Mouse (Mus musculus) embryonic fibroblast, embryonic 13.5 days (primary cell): ENCODE results near the gene Cog1. TPM values are rescaled to one million over a fixed set of nuclear protein-coding genes. Genes with fewer than 3 reads are reported as not detected.
"Not testable (repeated sequence)": the region's sequence is repeated elsewhere in the genome, so short reads cannot be mapped to it uniquely, and the experiment has no call there.

ENCODE experiments used
- H3K27ac ChIP-seq: 2 replicates; pipeline ENCODE4 v1.5.1; 2012; ENCODE audit warnings: low read length, control low read depth, inconsistent platforms; ENCODE audit not compliant: insufficient read depth
- H3K4me1 ChIP-seq: 2 replicates; pipeline ENCODE4 v1.6.1; 2011; ENCODE audit warnings: low read length; ENCODE audit not compliant: control insufficient read depth, insufficient read depth
- H3K4me3 ChIP-seq: 2 replicates; pipeline ENCODE4 v1.5.1; 2011; ENCODE audit warnings: mild to moderate bottlenecking, control low read depth, low read length; ENCODE audit not compliant: insufficient read depth
- CTCF ChIP-seq: IDR thresholded peaks from 2 replicates; pipeline ENCODE4 v1.5.1; 2011; ENCODE audit warnings: mild to moderate bottlenecking, control low read depth, low read length, moderate library complexity, borderline replicate concordance; ENCODE audit not compliant: insufficient read depth
- POLR2A ChIP-seq: IDR thresholded peaks from 2 replicates; pipeline ENCODE4 v1.6.1; 2011; ENCODE audit warnings: low read depth, mild to moderate bottlenecking, control low read depth, low read length, moderate library complexity
- polyA plus RNA-seq: library from polyadenylated mRNA; stranded (reverse); fragments of >200 nt; gene quantifications from 2 replicates; pipeline ENCODE4 v1.2.4, GENCODE M21; 2011; ENCODE audit warnings: low read depth; ENCODE audit not compliant: missing spikeins, insufficient read length

Cog1 gene
- polyA plus RNA-seq, 1 experiment = 38.1 TPM

DNA sequence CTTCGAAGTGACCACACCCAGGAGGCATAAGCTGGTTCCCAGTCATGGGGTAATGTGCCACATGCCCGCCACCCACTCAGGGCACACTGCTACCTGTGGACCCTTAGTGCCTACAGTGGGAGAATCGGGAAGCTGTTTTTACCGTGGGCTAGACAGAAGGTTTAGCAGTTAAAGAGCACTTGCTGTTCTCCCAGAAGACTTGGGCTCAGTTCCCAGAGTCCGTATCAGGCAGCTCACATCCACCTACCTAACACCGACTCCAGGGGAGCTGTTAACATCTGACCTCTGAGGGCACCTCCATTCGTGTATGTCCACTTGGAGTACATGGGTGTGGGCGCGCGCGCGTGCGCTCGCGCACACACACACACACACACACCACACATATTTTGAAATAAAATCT is 5.1 kb downstream of the Cog1 start:
- H3K4me1 ChIP-seq = peaks cover 15% of the 10 kb centered on the region
- H3K4me3 ChIP-seq = no peak overlapping the region
- TF ChIP-seq CTCF = no peak
- TF ChIP-seq POLR2A = no peak
- peak overlapping the region; percentile 72 for H3K27ac ChIP-seq

DNA sequence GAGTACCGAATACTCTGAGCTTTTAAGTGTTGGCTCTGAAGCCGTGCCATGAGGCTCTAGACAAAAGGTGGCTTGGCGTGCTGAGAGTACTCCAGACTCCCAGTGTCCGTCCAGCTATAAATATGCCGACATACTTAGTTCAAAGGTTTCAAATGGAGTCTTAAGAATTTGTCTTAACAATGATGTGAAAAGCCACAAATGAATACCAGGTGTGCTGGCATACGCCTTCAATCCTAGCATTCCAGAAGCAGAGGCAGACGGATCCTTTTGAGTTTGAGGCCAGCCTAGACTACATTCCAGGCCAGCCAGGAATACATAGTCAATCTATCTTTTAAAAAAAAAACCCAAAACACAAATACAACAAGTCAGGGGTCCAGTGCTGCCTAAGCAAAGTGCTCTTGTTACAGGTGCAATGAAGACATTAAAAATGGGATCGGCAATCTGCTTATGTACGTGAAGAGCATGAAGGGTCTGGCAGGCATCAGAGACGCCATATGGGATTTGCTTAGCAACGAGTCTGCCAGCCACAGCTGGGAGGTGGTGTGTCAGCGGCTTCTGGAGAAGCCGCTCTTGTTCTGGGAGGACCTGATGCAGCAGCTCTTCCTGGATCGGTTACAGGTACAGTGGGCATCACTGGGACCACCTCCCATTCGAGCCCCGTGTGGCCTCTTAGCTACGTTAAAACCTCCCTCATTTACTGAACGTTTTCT is 5.7 kb downstream of the Cog1 start:
- H3K27ac ChIP-seq = peak overlapping the region; percentile 72
- peaks cover 15% of the 10 kb centered on the region for H3K4me1 ChIP-seq
- TF ChIP-seq POLR2A (no peak), CTCF (no peak)
- no peak overlapping the region for H3K4me3 ChIP-seq

DNA sequence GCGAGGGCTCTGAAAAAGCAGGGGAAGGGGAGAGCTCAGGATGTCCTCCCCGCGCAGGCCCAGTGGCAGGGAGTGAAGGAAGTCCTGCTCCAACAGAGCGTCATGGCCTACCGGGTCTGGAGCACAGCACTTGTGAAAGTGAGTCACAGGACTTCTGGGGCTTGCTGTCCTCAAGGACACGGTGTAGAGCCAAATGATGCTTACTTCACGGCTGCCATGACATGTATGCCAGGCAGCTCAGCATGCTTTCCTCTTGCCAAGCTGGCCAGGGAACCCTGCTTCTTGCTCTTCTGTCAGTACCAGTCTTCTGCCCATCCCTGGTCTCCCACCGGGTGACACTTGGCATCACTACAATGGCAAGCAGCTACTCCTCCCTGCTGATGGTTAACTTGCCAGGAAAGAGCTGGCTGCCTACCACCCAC is 7.6 kb downstream of the Cog1 start:
- Histone ChIP-seq H3K4me1 (peaks cover 15% of the 10 kb centered on the region), H3K27ac (no peak overlapping the region), H3K4me3 (no peak overlapping the region)
- no peak for TF ChIP-seq CTCF
- no peak for TF ChIP-seq POLR2A

DNA sequence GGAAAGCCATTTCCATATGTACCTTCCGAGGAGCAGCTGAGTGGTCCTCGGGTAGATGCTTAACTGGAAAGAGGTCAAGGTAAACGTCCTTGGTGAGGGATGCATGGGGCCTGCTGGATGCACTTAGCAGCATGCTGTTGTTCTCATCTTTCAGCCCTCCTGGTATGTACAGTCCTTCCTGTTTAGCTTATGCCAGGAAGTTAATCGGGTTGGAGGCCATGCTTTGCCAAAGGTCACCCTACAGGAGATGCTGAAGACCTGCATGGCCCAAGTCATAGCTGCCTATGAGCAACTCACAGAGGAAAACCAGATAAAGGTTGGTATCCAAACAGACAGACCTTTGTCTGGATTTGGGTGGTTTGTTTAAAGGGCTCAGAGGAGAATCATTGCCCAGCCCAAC is 8.3 kb downstream of the Cog1 start:
- Histone ChIP-seq H3K27ac (no peak overlapping the region), H3K4me1 (peaks cover 15% of the 10 kb centered on the region), H3K4me3 (no peak overlapping the region)
- TF ChIP-seq CTCF (no peak), POLR2A (no peak)

DNA sequence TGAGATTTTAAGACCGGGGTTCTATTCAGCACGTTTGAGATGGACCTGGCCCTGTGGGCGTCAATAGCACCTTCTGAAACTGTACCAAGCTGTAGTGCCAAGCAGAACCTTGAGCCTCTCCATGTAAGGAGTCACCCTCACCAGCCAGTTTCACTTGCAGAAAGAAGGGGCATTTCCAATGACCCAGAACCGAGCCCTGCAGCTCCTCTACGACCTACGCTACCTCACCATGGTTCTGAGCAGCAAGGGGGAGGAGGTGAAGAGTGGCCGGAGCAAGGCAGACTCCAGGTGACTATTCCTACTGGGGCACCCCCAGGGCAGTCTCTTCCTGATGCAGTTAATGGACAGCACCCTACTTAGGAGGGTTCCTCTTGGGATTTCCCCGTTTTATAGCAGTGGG is 9.3 kb downstream of the Cog1 start:
- Histone ChIP-seq H3K27ac (no peak overlapping the region), H3K4me3 (no peak overlapping the region), H3K4me1 (peaks cover 15% of the 10 kb centered on the region)
- no peak for TF ChIP-seq POLR2A
- TF ChIP-seq CTCF = no peak

DNA sequence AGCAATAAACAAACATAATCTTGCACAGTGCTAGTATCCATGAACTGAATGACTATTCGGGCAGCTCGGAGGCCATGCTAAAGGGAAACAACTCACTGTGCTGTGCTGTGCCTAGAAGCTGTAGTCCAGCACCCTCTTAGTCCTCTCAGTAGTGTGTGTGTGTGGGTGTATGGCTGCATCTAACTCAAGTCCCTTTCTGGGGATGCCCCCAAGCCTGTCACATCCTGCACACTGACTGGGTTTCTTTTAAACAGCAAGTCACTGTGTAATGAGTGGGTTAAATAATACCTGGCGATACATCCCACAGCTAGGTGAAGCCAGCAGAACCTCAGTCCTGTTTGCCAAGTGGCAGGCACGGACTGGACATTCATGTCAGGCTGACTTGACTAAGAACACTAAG is 9.8 kb downstream of the Cog1 start:
- TF ChIP-seq CTCF (no peak), POLR2A (no peak)
- H3K27ac ChIP-seq = no peak overlapping the region
- peaks cover 14% of the 10 kb centered on the region for H3K4me1 ChIP-seq
- no peak overlapping the region for H3K4me3 ChIP-seq

DNA sequence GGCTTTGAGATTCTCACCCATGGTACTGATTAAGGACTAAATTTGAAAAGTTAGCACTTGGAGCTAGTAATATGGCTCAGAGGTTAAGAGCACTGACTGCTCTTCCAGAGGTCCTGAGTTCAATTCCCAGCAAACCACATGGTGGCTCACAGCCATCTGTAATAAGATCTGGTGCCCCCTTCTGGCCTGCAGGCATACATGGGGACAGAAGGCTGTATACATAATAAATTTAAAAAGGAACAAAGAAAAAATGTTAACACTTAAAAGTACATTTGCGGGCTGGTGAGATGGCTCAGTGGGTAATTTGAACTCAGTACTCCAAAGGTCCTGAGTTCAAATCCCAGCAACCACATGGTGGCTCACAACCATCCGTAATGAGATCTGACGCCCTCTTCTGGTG is 11.2 kb downstream of the Cog1 start:
- H3K4me1 ChIP-seq, H3K4me3 ChIP-seq: not testable (repeated sequence)

DNA sequence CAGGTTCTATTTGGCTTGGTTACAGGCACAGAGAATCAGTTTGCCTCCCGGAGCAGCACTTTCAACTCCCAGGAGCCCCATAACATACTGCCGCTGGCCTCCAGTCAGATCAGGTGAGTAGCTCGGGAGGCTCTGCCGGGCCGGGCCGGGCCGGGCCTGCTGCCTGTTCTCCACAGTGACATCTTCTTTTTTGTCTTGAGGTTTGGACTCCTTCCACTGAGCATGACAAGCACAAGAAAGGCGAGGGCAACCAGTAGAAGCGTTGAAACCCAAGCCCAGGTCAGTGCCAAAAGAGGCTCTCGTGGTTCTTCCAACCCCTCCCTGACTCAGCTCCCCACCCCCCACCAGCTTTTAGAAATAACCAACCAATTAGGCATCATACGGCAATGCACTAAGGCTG is 12.0 kb downstream of the Cog1 start:
- no peak overlapping the region for H3K4me3 ChIP-seq
- TF ChIP-seq POLR2A = no peak
- no peak for TF ChIP-seq CTCF
- no peak overlapping the region for H3K27ac ChIP-seq

More for the DNA sequence above, 11.2 kb downstream of the Cog1 start:
- H3K27ac ChIP-seq = not testable (repeated sequence)

DNA sequence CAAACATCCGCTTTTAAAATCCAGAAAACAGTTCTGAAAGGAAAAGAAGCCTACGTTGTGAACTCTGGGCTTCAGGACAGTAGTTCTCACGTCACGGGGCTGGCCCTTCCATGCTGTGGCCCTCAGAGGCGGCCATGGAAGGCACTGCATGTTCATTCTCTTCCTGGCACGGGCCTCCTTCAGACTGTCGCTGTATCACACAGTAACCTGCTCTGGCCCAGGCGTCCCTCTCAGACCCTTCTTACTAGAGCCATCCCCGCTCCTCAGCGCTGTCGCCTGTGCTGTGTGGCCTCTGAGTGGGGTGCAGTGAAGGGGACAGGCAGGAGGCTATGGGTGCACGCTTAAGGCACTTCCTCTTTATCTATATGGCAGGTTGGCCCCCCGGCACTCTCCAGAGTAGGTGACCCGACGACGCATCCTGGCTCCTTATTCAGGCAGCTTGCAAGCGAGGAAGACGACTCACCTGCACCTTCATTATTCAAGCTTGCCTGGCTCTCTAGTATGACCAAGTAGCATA is 12.9 kb downstream of the Cog1 start:
- Histone ChIP-seq H3K4me3 (no peak overlapping the region), H3K4me1 (no peaks in the 10 kb centered on the region), H3K27ac (no peak overlapping the region)
- TF ChIP-seq CTCF = no peak
- no peak for TF ChIP-seq POLR2A

More for the DNA sequence above, 12.0 kb downstream of the Cog1 start:
- H3K4me1 ChIP-seq = no peaks in the 10 kb centered on the region

DNA sequence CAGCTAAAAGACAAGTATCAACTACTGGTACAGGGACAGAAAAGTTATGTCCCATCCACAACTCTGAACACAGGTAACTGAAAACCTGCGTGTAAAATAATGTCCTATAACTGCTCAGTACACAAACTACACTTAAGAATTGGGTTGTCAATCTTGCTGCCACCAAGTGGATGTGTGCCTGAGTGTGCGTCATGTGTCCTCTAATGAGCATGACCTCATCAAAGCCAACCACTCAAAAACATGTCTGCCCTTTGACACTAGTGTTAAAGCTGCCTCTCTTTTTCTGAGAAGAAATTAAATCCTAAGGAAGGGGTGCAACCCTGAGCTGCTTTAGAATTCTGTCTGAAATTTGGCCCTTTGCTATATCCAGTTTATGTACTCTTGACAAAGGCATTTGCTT is 15.3 kb downstream of the Cog1 start:
- H3K27ac ChIP-seq = no peak overlapping the region
- TF ChIP-seq POLR2A (no peak), CTCF (no peak)
- H3K4me3 ChIP-seq = no peak overlapping the region
- H3K4me1 ChIP-seq = no peaks in the 10 kb centered on the region

DNA sequence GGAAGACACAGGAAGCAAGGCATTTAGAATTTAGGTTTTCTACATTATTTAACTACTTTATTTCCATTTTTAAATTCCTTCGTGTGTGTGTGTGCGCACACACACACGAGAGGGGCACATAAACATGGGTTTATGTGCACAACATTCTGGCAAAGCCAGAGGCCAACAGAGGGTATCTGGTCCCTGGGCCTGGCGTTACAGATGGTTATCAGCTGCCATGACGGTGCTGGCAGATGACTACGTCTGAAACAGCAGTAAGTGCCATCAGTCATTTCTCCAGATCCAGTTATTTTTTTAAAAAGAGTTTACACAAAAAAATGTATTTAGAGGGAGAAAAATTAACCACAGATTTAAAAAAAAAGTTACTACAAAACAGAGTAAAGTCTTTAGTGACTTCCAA is 17.2 kb downstream of the Cog1 start:
- Histone ChIP-seq H3K4me3 (no peak overlapping the region), H3K27ac (no peak overlapping the region), H3K4me1 (no peaks in the 10 kb centered on the region)
- TF ChIP-seq CTCF = no peak
- no peak for TF ChIP-seq POLR2A
